Mouse (Mus musculus): ENCODE results near the gene Leap2. TPM values are rescaled to one million over a fixed set of nuclear protein-coding genes. Genes with fewer than 3 reads are reported as not detected.

The Leap2 gene
- total RNA-seq (2021): not detected

- DNase-seq (ENCODE audit: low spot score in 2 of 2): no peak
- intact Hi-C loops (cut with DNase I): no loop called here
These were observed at the start of gene Leap2 for GRCm38 (mm10) chr11:53423036-53423435. Gene Leap2 (minus strand): TSS chr11:53423170.

GRCm38 (mm10) chr11:53472709-53473108 is 49.7 kb upstream of the Leap2 start:
- intact Hi-C loops (cut with DNase I): loop anchor here (5.0 kb wide), 2 partner anchors 110 to 155 kb away; no protein-coding TSS in a partner anchor
- DNase-seq (ENCODE audit: low spot score in 2 of 2): no peak

- intact Hi-C loops (cut with DNase I): loop anchor here (1.0 to 10.0 kb wide), 6 partner anchors 32 to 385 kb away; partner anchors contain the start of gene Gm12216
- DNase-seq (ENCODE audit: low spot score in 2 of 2): peak; percentile 95 to 96
These were observed 47.2 kb upstream of the Leap2 start, which contains the start of gene Gm9837 for GRCm38 (mm10) chr11:53469968-53470695. Gene Gm9837 (minus strand): TSS chr11:53470479.

GRCm38 (mm10) chr11:53469294-53469967 is 46.5 kb upstream of the Leap2 start:
- no peak for DNase-seq (ENCODE audit: low spot score in 2 of 2)
- intact Hi-C loops (cut with DNase I): loop anchor here (10.0 kb wide), 1 partner anchor 385 kb away; the partner anchor contains the start of gene Gm12216

- intact Hi-C loops (cut with DNase I): loop anchor here (10.0 kb wide), 1 partner anchor 388 kb away; the partner anchor contains the start of gene Gm12216
- DNase-seq (ENCODE audit: low spot score in 2 of 2): peak; percentile 82 to 92
These were observed 43.4 kb upstream of the Leap2 start for GRCm38 (mm10) chr11:53466231-53466971.

GRCm38 (mm10) chr11:53463551-53464424 is 40.8 kb upstream of the Leap2 start:
- intact Hi-C loops (cut with DNase I): loop anchor here (10.0 kb wide), 1 partner anchor 391 kb away; the partner anchor contains the start of gene Gm12216
- DNase-seq (ENCODE audit: low spot score in 2 of 2): peak; percentile 65 to 78

- DNase-seq (ENCODE audit: low spot score in 2 of 2): no peak
- intact Hi-C loops (cut with DNase I): loop anchor here (10.0 kb wide), 1 partner anchor 393 kb away; the partner anchor contains the start of gene Gm12216
These were observed 38.8 kb upstream of the Leap2 start for GRCm38 (mm10) chr11:53461727-53462126.

GRCm38 (mm10) chr11:53460192-53460591 is 37.2 kb upstream of the Leap2 start:
- intact Hi-C loops (cut with DNase I): loop anchor here (10.0 kb wide), 1 partner anchor 395 kb away; the partner anchor contains the start of gene Gm12216
- DNase-seq (ENCODE audit: low spot score in 2 of 2): no peak

- no peak for DNase-seq (ENCODE audit: low spot score in 2 of 2)
- intact Hi-C loops (cut with DNase I): no loop called here
These were observed 36.0 kb upstream of the Leap2 start for GRCm38 (mm10) chr11:53458996-53459395.

- intact Hi-C loops (cut with DNase I): no loop called here
- DNase-seq (ENCODE audit: low spot score in 2 of 2): no peak
These were observed 34.5 kb upstream of the Leap2 start for GRCm38 (mm10) chr11:53457372-53457954.

GRCm38 (mm10) chr11:53456474-53457371 is 33.8 kb upstream of the Leap2 start, which contains the start of the genes Gm10447 and Shroom1:
Gene Gm10447 (minus strand): TSS chr11:53457110.
Gene Shroom1 (plus strand): TSS chr11:53457205.
- DNase-seq (ENCODE audit: low spot score in 2 of 2): peak in 1 of 2 experiments; percentile 51
- intact Hi-C loops (cut with DNase I): no loop called here

GRCm38 (mm10) chr11:53453031-53453430 is 30.1 kb upstream of the Leap2 start:
- intact Hi-C loops (cut with DNase I): no loop called here
- DNase-seq (ENCODE audit: low spot score in 2 of 2): no peak

GRCm38 (mm10) chr11:53452396-53452795 is 29.4 kb upstream of the Leap2 start:
- DNase-seq (ENCODE audit: low spot score in 2 of 2): no peak
- intact Hi-C loops (cut with DNase I): no loop called here

GRCm38 (mm10) chr11:53451361-53451760 is 28.4 kb upstream of the Leap2 start:
- intact Hi-C loops (cut with DNase I): no loop called here

GRCm38 (mm10) chr11:53450070-53450705 is 27.2 kb upstream of the Leap2 start:
- no peak for DNase-seq (ENCODE audit: low spot score in 2 of 2)
- intact Hi-C loops (cut with DNase I): no loop called here

More at GRCm38 (mm10) chr11:53451361-53451760, 28.4 kb upstream of the Leap2 start:
- DNase-seq (ENCODE audit: low spot score in 2 of 2): no peak

- DNase-seq (ENCODE audit: low spot score in 2 of 2): no peak
- intact Hi-C loops (cut with DNase I): no loop called here
These were observed 25.6 kb upstream of the Leap2 start for GRCm38 (mm10) chr11:53448529-53448928.

GRCm38 (mm10) chr11:53447996-53448395 is 25.0 kb upstream of the Leap2 start:
- intact Hi-C loops (cut with DNase I): no loop called here
- DNase-seq (ENCODE audit: low spot score in 2 of 2): no peak

Data from left cerebral cortex, postnatal 25 days (tissue).